13 mouse cellular contexts compared by ENCODE assay signal in the genomic region with DNA sequence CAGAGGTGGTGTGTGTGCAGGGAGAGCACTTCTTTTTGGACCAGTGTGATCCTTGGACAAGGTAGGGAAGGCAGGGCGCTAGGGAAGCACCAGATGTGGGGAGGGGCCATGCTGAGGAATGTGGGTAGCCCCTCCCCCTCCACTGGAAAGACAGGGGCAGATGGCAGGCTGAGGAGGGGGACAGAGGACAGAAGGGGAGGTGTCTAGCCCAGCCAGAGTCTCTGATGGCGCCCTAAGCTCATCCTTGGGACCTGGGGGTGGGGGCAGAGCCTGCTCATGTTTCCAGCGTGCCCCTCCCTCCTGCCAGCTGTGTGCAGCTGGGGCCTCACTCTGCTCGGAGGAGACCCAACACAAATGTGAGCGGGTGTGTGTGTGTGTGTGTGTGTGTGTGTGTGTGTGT. TPM values are rescaled to one million over a fixed set of nuclear protein-coding genes. Genes with fewer than 3 reads are reported as not detected.
DNase-seq lines count a peak whose midpoint lies in the region; ATAC-seq lines count a peak whose summit lies in the region.
"Had no signal": no experiment of that assay in that cellular context is flagged by ENCODE, and none has a peak within 500 bp of the region (broad histone marks: within the 10 kb centered on the region; RNA-seq: fewer than 3 reads in every experiment).

No protein-coding gene starts in this region.

- 8% methylated on average over 5 of the region's 5 CpGs for WGBS in kidney, embryonic 14.5 days
- WGBS in limb, embryonic 10.5 days: under 1% methylated on average over 5 of the region's 5 CpGs

- peak overlapping the region; percentile 38; the same call in 1 of the 2 replicates for H3K27ac ChIP-seq in kidney, embryonic 14.5 days (ENCODE audit: low read depth, low read length)
- H3K27ac ChIP-seq in limb, embryonic 10.5 days: peak overlapping the region; percentile 77

- no peak for DNase-seq in kidney, postnatal 36 days
- peak; percentile 56 for DNase-seq in thymus, postnatal 0 days (ENCODE audit: low spot score)
- DNase-seq in thymus, postnatal 10 days (ENCODE audit: low spot score in 2 of 2): no peak
- DNase-seq in limb, embryonic 10.5 days (ENCODE audit: low spot score): peak; percentile 63
- no peak for DNase-seq in right cerebral cortex, adult 18-20 months
- no peak for DNase-seq in right cerebral cortex, postnatal 25 days
- DNase-seq in spleen, postnatal 14 days (ENCODE audit: low spot score in 2 of 2): no peak
- DNase-seq: adrenal gland, postnatal 36 days; cerebellum, postnatal 10 days; thymus, postnatal 14 days had no signal

- H3K9me3 ChIP-seq in kidney, embryonic 14.5 days (ENCODE audit: control insufficient read depth, low read length): no peaks in the 10 kb centered on the region
- H3K9me3 ChIP-seq in limb, embryonic 10.5 days (replicated peaks): no peaks in the 10 kb centered on the region
- H3K9me3 ChIP-seq: G1E had no signal

- no peaks in the 10 kb centered on the region for H3K27me3 ChIP-seq in kidney, embryonic 14.5 days (ENCODE audit: control insufficient read depth, insufficient read depth, low read length)
- H3K27me3 ChIP-seq in limb, embryonic 10.5 days (ENCODE audit: low read depth, poor library complexity, severe bottlenecking): peaks cover 5% of the 10 kb centered on the region; the same call in 1 of the 2 replicates

- H3K9ac ChIP-seq in kidney, embryonic 14.5 days (ENCODE audit: low read depth, low read length): no peak overlapping the region

- no peaks in the 10 kb centered on the region for H3K36me3 ChIP-seq in kidney, embryonic 14.5 days (ENCODE audit: control insufficient read depth, insufficient read depth, low read length)
- no peaks in the 10 kb centered on the region for H3K36me3 ChIP-seq in limb, embryonic 10.5 days
- H3K36me3 ChIP-seq: G1E had no signal

- no peak overlapping the region for H3K4me2 ChIP-seq in kidney, embryonic 14.5 days (replicated peaks; ENCODE audit: low read depth, low read length)

- peak; percentile 78 for ATAC-seq in kidney, embryonic 14.5 days (ENCODE audit: low FRiP score, low TSS enrichment)
- ATAC-seq: inflammation-experienced regulatory T-cells, adult 6 months had no signal

- no peak overlapping the region for H3K4me3 ChIP-seq in kidney, embryonic 14.5 days (ENCODE audit: low read length)
- H3K4me3 ChIP-seq in limb, embryonic 10.5 days: peak overlapping the region; percentile 20

- H3K4me1 ChIP-seq in kidney, embryonic 14.5 days (ENCODE audit: control insufficient read depth, insufficient read depth, low read length): peaks cover 51% of the 10 kb centered on the region
- peaks cover 61% of the 10 kb centered on the region for H3K4me1 ChIP-seq in limb, embryonic 10.5 days

RNA-seq across cellular contexts. Expression of a gene that starts 16.7 kb away (rescaled TPM):
- 0.34 TPM in 1 of 2 replicates, not detected in the other for polyA plus RNA-seq in kidney, embryonic 14.5 days (2014; fragmentation: Nextera tagmentation; extraction: Ambion mirVana)
- 13.1 and 21.2 TPM in 2 replicates for polyA plus RNA-seq in thymus, postnatal 0 days (2015; fragmentation: Nextera tagmentation; extraction: Ambion mirVana)
- polyA plus RNA-seq in limb, embryonic 10.5 days (2016; fragmentation: Nextera tagmentation; extraction: Ambion mirVana): not detected in 2 replicates
- polyA plus RNA-seq: G1E had no signal

RNA-seq across cellular contexts. Expression of a gene that starts 25.6 kb away (rescaled TPM):
- 32.2 and 39.0 TPM in 2 replicates for polyA plus RNA-seq in kidney, embryonic 14.5 days (2014; fragmentation: Nextera tagmentation; extraction: Ambion mirVana)
- polyA plus RNA-seq in thymus, postnatal 0 days (2015; fragmentation: Nextera tagmentation; extraction: Ambion mirVana): 13.2 and 13.3 TPM in 2 replicates
- 4.3 and 5.8 TPM in 2 replicates for polyA plus RNA-seq in limb, embryonic 10.5 days (2016; fragmentation: Nextera tagmentation; extraction: Ambion mirVana)

Comparison
In these comparisons a context has a peak if more than half of its experiments do, and no peak if none do; other contexts are left out.
1. DNase-seq: peak in thymus, postnatal 0 days (single experiment) and limb, embryonic 10.5 days (single experiment); none in kidney, postnatal 36 days (0 of 2), thymus, postnatal 10 days (0 of 2), right cerebral cortex, adult 18-20 months (single experiment), right cerebral cortex, postnatal 25 days (single experiment) and spleen, postnatal 14 days (0 of 2).
2. RNA of a gene that starts 16.7 kb away (polyA plus RNA-seq): 13.1 to 21.2 TPM in thymus, postnatal 0 days; 0.34 TPM in kidney, embryonic 14.5 days and not detected in limb, embryonic 10.5 days; every median in the first group is over 10 times any median in the second.